Mouse (Mus musculus) liver, postnatal 0 days (tissue): Measurements from ENCODE around the gene St6galnac6. TPM values are rescaled to one million over a fixed set of nuclear protein-coding genes. Genes with fewer than 3 reads are reported as not detected.

Source experiments
- ATAC-seq: fragments of 200-750 bp; cut with Nextera tagmentation; 2 replicates; pipeline ENCODE4 v1.8.0; 2017; ENCODE audit warnings: mild to moderate bottlenecking, moderate library complexity
- DNase-seq: peaks from one replicate; pipeline ENCODE4 v3.0.0-alpha.2; 2016
- H3K27ac ChIP-seq: fragments of 300-500 bp; sonication (generic); 2 replicates; pipeline ENCODE4 v1.5.1; 2014; ENCODE audit warnings: antibody characterized with exemption, moderate library complexity, mild to moderate bottlenecking, low read depth
- H3K27me3 ChIP-seq: fragments of 300-500 bp; sonication (generic); 2 replicates; pipeline ENCODE4 v1.6.1; 2014; ENCODE audit warnings: low read length, control low read depth, mixed read lengths; ENCODE audit not compliant: insufficient read depth
- H3K36me3 ChIP-seq: fragments of 300-500 bp; sonication (generic); replicated peaks from 2 replicates; pipeline ENCODE4 v1.6.1; 2014; ENCODE audit warnings: mild to moderate bottlenecking, control low read depth, low read length, moderate library complexity, mixed read lengths; ENCODE audit not compliant: insufficient read depth
- H3K4me1 ChIP-seq: fragments of 300-500 bp; sonication (generic); 2 replicates; pipeline ENCODE4 v1.6.1; 2014; ENCODE audit warnings: antibody characterized with exemption, mild to moderate bottlenecking, control low read depth; ENCODE audit not compliant: insufficient read depth
- H3K4me2 ChIP-seq: fragments of 300-500 bp; sonication (generic); 2 replicates; pipeline ENCODE4 v1.6.1; 2014; ENCODE audit warnings: low read depth, mild to moderate bottlenecking, low read length, moderate library complexity, mixed read lengths
- H3K4me3 ChIP-seq: fragments of 300-500 bp; sonication (generic); 2 replicates; pipeline ENCODE4 v1.5.1; 2014; ENCODE audit warnings: low read depth, low read length
- H3K9ac ChIP-seq: fragments of 300-500 bp; sonication (generic); replicated peaks from 2 replicates; pipeline ENCODE4 v1.6.1; 2014; ENCODE audit warnings: mild to moderate bottlenecking, moderate library complexity
- H3K9me3 ChIP-seq: fragments of 300-500 bp; sonication (generic); 2 replicates; pipeline ENCODE4 v1.6.1; 2016; ENCODE audit warnings: mild to moderate bottlenecking, control low read depth, low read length, mixed read lengths
- CTCF ChIP-seq: sonication (generic); IDR thresholded peaks from 2 replicates; pipeline ENCODE4 v1.5.1; 2016; ENCODE audit warnings: antibody characterized with exemption, low read depth
- EP300 ChIP-seq: IDR thresholded peaks from 2 replicates; pipeline ENCODE4 v1.6.1; 2016; ENCODE audit warnings: antibody characterized with exemption, low read depth, mild to moderate bottlenecking
- WGBS: fragments of 180-500 bp; shearing (Covaris S2); extraction: QIAGEN DNeasy Blood & Tissue Kit; methylation state at CpG from one replicate; pipeline ENCODE4 v1.1.7; 2014; ENCODE audit not compliant: insufficient replicate concordance; 5-methylcytosine and 5-hydroxymethylcytosine counted together
- polyA plus RNA-seq: library from polyadenylated mRNA; unstranded; fragments of >200 nt; fragmentation: Nextera tagmentation; extraction: Ambion mirVana; gene quantifications from 2 replicates; pipeline ENCODE4 v1.2.1, GENCODE M21; 2015

Gene St6galnac6
- polyA plus RNA-seq, 1 experiment from 2014 or later = 14.0 TPM

- no peaks in the 10 kb centered on the region for H3K27me3 ChIP-seq
- no peak for ATAC-seq
- H3K27ac ChIP-seq = no peak overlapping the region
Observed at GRCm38 (mm10) chr2:32559570-32559969, 39.9 kb upstream of the St6galnac6 start.

DNA sequence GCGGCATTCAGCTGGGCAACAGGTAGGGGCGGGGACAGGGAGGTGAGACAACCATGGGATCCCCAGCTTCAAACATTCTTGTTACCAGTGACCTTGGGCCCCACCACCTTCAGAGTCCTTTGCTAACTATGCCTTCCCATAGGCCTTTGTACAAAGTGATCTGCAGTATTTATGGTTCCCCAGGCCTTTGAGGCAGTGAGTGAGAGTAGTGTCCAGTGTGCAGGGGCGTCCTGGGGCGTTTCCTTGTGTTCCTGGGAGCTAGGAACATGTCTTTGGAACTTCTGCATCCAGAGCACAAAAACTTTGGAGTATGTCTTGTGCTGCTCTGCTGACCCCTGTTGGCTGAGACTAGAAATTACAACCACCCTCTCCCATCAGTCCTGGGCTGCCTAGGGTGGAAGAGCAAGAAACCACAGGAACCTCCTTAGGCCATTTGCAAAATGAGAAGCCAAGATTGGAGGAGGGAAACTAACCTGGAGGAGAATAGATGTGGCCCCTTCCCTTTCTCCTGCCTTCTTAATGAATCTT lies 32.9 kb upstream of the St6galnac6 start:
- Histone ChIP-seq H3K9ac (no peak overlapping the region), H3K4me3 (no peak overlapping the region), H3K27ac (no peak overlapping the region), H3K9me3 (no peaks in the 10 kb centered on the region), H3K4me1 (peaks cover 4% of the 10 kb centered on the region; the same call in 1 of the 2 replicates), H3K27me3 (no peaks in the 10 kb centered on the region), H3K36me3 (peaks cover 25% of the 10 kb centered on the region; the same call in 1 of the 2 replicates), H3K4me2 (no peak overlapping the region)
- WGBS = 31% methylated on average over 4 of the region's 4 CpGs
- DNase-seq (peak; percentile 70), ATAC-seq (no peak)
- TF ChIP-seq CTCF (peak; percentile 91), EP300 (no peak)

More at GRCm38 (mm10) chr2:32559570-32559969, 39.9 kb upstream of the St6galnac6 start:
- Histone ChIP-seq H3K36me3 (peaks cover 17% of the 10 kb centered on the region; the same call in 1 of the 2 replicates), H3K4me2 (no peak overlapping the region), H3K4me1 (no peaks in the 10 kb centered on the region), H3K9me3 (no peaks in the 10 kb centered on the region), H3K9ac (no peak overlapping the region), H3K4me3 (no peak overlapping the region)
- TF ChIP-seq EP300 (no peak), CTCF (no peak)
- DNase-seq = no peak
- WGBS = 83% methylated on average over 5 of the region's 5 CpGs

DNA sequence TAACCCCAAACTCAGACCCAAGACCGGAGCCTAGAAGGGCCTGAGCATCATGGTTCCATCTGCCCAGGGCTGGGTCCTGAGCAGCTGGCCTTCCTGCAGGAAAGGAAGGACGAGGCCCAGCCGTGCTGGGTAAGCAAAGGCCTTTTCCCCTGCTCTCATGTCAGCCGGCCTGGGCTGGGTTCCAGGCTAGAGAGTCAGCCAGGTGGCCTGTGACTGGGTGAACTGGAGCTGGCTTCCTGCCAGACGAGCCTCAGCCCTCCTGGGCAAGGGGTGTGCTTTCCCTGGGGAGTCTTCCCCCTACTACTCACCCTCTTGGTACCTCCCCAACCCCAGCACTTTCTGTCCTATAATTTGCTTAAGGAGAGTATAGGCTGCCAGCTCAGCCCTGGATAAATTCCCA lies 31.4 kb upstream of the St6galnac6 start:
- Histone ChIP-seq H3K4me2 (no peak overlapping the region), H3K9me3 (no peaks in the 10 kb centered on the region), H3K4me3 (no peak overlapping the region), H3K27me3 (no peaks in the 10 kb centered on the region), H3K36me3 (peaks cover 28% of the 10 kb centered on the region), H3K4me1 (peaks cover 7% of the 10 kb centered on the region; the same call in 1 of the 2 replicates), H3K27ac (no peak overlapping the region), H3K9ac (no peak overlapping the region)
- TF ChIP-seq CTCF (no peak), EP300 (no peak)
- ATAC-seq (no peak), DNase-seq (no peak)
- 55% methylated on average over 5 of the region's 5 CpGs for WGBS

DNA sequence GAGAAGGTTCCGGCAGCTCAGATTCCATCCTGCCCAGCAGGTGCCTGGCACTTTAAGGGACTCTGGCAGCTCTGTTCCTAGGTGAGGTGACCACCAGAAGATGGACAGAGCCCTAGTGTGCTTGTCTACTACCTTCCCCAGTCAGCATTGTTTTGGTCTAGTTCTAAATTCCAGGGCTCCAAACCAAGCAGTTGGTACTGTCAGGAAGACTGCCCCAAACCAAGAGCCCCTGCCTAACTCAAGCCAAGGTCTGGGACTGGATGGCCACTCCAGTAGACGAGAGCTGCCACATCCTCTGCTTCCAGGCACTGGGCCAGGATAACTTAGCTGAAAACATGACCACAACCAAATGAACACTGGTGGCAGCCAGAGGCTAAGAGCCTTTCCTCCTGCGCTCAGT lies 30.6 kb upstream of the St6galnac6 start:
- no peak overlapping the region for H3K9ac ChIP-seq
- peaks cover 24% of the 10 kb centered on the region for H3K36me3 ChIP-seq
- H3K27ac ChIP-seq = no peak overlapping the region
- no peak for TF ChIP-seq EP300
- TF ChIP-seq CTCF = no peak
- WGBS = 83% methylated on average over 3 of the region's 3 CpGs
- ATAC-seq = no peak
- peaks cover 7% of the 10 kb centered on the region; the same call in 1 of the 2 replicates for H3K4me1 ChIP-seq
- H3K4me3 ChIP-seq = no peak overlapping the region
- no peaks in the 10 kb centered on the region for H3K9me3 ChIP-seq
- DNase-seq = no peak
- no peaks in the 10 kb centered on the region for H3K27me3 ChIP-seq
- H3K4me2 ChIP-seq = no peak overlapping the region

DNA sequence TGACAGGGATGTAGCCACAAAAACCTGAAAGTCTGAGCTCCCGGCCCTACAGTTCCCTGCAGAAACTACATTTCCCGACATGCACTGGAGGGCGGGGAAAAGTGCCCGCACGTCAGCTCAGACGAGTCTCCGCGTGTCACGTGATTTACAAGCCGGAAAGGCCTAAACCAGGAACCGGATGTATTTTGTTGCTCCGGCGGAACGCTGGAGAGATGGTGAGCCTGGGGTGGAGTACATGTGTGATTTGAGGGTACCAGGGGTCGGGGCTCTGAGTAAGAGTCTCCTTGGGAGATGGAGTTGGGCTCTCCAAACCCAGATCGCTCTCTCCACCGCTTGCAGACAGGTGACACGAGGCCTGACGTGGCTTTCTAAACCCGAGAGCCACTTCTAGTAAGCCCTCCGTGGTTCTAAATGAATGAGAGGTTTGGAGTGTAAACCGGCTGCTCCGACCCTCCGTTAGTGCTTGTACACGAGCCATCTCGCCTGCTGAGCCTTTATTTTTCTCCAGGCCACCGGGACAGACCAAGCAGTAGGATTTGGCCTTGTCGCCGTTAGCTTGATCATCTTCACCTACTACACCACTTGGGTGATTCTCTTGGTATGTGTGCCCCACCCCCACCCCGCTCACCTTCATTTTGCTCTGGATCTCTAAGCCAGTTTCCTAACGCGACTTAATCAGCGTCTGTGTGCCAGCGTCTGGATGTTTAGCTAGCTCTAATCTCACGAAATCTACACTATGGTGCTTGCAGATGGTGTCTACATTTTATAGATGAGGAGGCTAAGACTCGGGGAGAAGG lies 28.6 kb upstream of the St6galnac6 start, which contains the start of gene Dpm2:
Gene Dpm2, plus strand, starts transcription at position 161 of the 797 bp plus-strand sequence.
- H3K4me1 ChIP-seq = peaks cover 15% of the 10 kb centered on the region; the same call in 1 of the 2 replicates
- H3K27me3 ChIP-seq = peaks cover 8% of the 10 kb centered on the region; the same call in 1 of the 2 replicates
- 2% methylated on average over 36 of the region's 36 CpGs for WGBS
- DNase-seq (peak; percentile 92), ATAC-seq (peak; percentile 86)
- H3K36me3 ChIP-seq = peaks cover 19% of the 10 kb centered on the region
- H3K27ac ChIP-seq = peak within 1 kb of the TSS; percentile 71
- H3K9me3 ChIP-seq = no peaks in the 10 kb centered on the region
- H3K4me2 ChIP-seq = peak within 1 kb of the TSS; percentile 86
- H3K4me3 ChIP-seq = peak within 1 kb of the TSS; percentile 86
- peak within 1 kb of the TSS; percentile 85 for H3K9ac ChIP-seq
- TF ChIP-seq EP300 (peak; percentile 35; the same call in 1 of the 2 replicates), CTCF (no peak)

- ATAC-seq (no peak), DNase-seq (no peak)
- H3K9me3 ChIP-seq = no peaks in the 10 kb centered on the region
- peaks cover 11% of the 10 kb centered on the region for H3K36me3 ChIP-seq
- no peak overlapping the region for H3K27ac ChIP-seq
- H3K4me2 ChIP-seq = no peak overlapping the region
- no peak for TF ChIP-seq CTCF
- no peak for TF ChIP-seq EP300
- no peak overlapping the region for H3K4me3 ChIP-seq
- H3K27me3 ChIP-seq = peaks cover 8% of the 10 kb centered on the region; the same call in 1 of the 2 replicates
- 86% methylated on average over 11 of the region's 11 CpGs for WGBS
- peaks cover 15% of the 10 kb centered on the region; the same call in 1 of the 2 replicates for H3K4me1 ChIP-seq
- peak overlapping the region; percentile 85; the same call in 1 of the 2 replicates for H3K9ac ChIP-seq
Observed at GRCm38 (mm10) chr2:32572196-32572595, 27.3 kb upstream of the St6galnac6 start.
